8 mouse cellular contexts compared by ENCODE assay signal in the genomic region with DNA sequence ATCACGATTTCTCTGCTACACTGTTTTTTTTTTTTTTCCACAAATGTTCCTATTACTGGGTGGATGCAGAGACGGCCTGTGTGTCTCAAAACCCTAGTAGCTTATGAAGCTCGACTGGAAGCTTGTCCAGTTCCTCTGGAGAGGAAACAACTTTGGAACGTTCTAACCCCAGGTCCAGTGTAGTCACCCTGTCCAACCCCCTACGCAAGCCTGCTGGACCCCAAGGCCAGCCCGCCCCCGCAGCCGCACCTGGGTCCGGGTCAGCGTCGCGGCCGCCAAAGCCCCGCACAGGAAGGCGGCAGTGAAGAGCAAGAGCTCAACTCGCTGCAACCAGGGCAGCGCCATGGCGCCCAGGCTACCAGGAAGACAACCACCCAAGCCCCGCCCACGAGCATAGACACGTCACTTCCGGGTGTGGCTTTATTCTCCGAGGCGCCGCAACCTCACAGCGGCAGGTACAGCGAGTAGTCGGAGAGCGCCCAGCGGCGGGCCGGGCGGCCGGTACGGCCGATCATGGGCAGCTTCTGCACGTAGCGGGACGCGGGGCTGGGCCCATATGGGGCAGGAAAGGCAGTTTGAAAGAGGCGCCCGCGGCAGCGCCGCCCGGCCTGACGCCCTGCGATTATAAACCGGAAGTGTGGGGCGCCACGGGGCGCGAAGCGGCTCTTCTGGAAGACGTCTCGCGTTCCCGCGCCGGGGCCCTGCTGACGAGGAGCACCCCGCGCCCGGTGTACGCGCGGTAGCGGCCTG. TPM values are rescaled to one million over a fixed set of nuclear protein-coding genes. Genes with fewer than 3 reads are reported as not detected.
A peak's percentile ranks its signal among the peaks of the same experiment; 100 is the strongest.
DNase-seq lines count a peak whose midpoint lies in the region; ATAC-seq and TF ChIP-seq lines count a peak whose summit lies in the region.

A gene (minus strand): TSS at position 382 of the 750 bp plus-strand sequence.

- peak in 1 of 2 experiments; percentile 25; a peak in 1 of 4 replicates for TF ChIP-seq EP300 in MEL (IDR thresholded peaks at IDR 0.05; ENCODE audit: low read depth in 1 of 2, low read length in 2 of 2)
- TF ChIP-seq EP300 in lung, postnatal 0 days (IDR thresholded peaks at IDR 0.05) = no peak

- DNase-seq in MEL (ENCODE audit: low read depth, low spot score) = peak; percentile 96
- peak; percentile 96 to 98 for DNase-seq in cerebellum, adult 2 months
- DNase-seq in forelimb bud, embryonic 11.5 days (ENCODE audit: low read depth, low spot score) = peak; percentile 94
- DNase-seq in layer of hippocampus, adult 9-11 months = peak; percentile 96
- DNase-seq in lung, postnatal 0 days (ENCODE audit: low spot score) = peak; percentile 96
- peak; percentile 97 for DNase-seq in ovary, postnatal 14 days (ENCODE audit: low spot score)
- peak; percentile 98 for DNase-seq in thymus, postnatal 14 days

- peaks cover 10 to 19% of the 10 kb centered on the region in 2 experiments for H3K36me3 ChIP-seq in MEL (ENCODE audit: control insufficient read depth in 1 of 2, insufficient read depth in 2 of 2, low read length in 2 of 2)
- H3K36me3 ChIP-seq in lung, postnatal 0 days (ENCODE audit: insufficient read depth, low read length) = peaks cover 2% of the 10 kb centered on the region; the same call in 1 of the 2 replicates

- peaks cover 21% of the 10 kb centered on the region for H3K79me2 ChIP-seq in MEL (ENCODE audit: control insufficient read depth, insufficient read depth, low read length, poor library complexity)

- H3K27ac ChIP-seq in MEL (ENCODE audit: control insufficient read depth, low read depth, low read length) = peak within 1 kb of the TSS; percentile 95
- peak within 1 kb of the TSS; percentile 93 for H3K27ac ChIP-seq in cerebellum, adult 2 months (ENCODE audit: insufficient read depth, low read length)
- H3K27ac ChIP-seq in lung, postnatal 0 days (ENCODE audit: low read length) = peak within 1 kb of the TSS; percentile 97

- H3K4me1 ChIP-seq in MEL (ENCODE audit: control insufficient read depth in 1 of 2, insufficient read depth in 2 of 2, low read length in 2 of 2) = peaks cover 0 to 14% of the 10 kb centered on the region in 2 experiments; a peak in 2 of 4 replicates
- peaks cover 4% of the 10 kb centered on the region for H3K4me1 ChIP-seq in cerebellum, adult 2 months (ENCODE audit: control insufficient read depth, insufficient read depth, low read length)
- H3K4me1 ChIP-seq in lung, postnatal 0 days (ENCODE audit: insufficient read depth, low read depth, low read length) = peaks cover 20% of the 10 kb centered on the region; the same call in 1 of the 2 replicates

- WGBS in cerebellum, adult 2 months = under 1% methylated on average over 68 of the region's 68 CpGs
- WGBS in lung, postnatal 0 days = under 1% methylated on average over 58 of the region's 68 CpGs

- H3K9me3 ChIP-seq in MEL (replicated peaks; ENCODE audit: insufficient read depth, low read length) = no peaks in the 10 kb centered on the region
- no peaks in the 10 kb centered on the region for H3K9me3 ChIP-seq in lung, postnatal 0 days (ENCODE audit: low read length)

- ATAC-seq in hematopoietic stem cell, adult 5-6 weeks (replicated peaks in 1 of 2; ENCODE audit: insufficient read depth in 1 of 2, low FRiP score in 2 of 2, low TSS enrichment in 1 of 2, low read depth in 1 of 2, poor library complexity in 2 of 2, severe bottlenecking in 2 of 2) = peak; percentile 78 to 94
- ATAC-seq in lung, postnatal 0 days = peak; percentile 95

- TF ChIP-seq CTCF in MEL (IDR thresholded peaks at IDR 0.05 in 2 of 3, conservative IDR thresholded peaks at IDR 0.05 in 1 of 3; ENCODE audit: control insufficient read depth in 1 of 3, insufficient read depth in 1 of 3, low read depth in 2 of 3, low read length in 3 of 3, poor library complexity in 1 of 3, severe bottlenecking in 1 of 3) = peak in 1 of 3 experiments; percentile 17; a peak in 1 of 6 replicates
- no peak for TF ChIP-seq CTCF in cerebellum, adult 2 months (IDR thresholded peaks at IDR 0.05; ENCODE audit: borderline replicate concordance, insufficient read depth, low read depth, low read length)
- TF ChIP-seq CTCF in lung, postnatal 0 days (IDR thresholded peaks at IDR 0.05) = peak; percentile 45

- H3K9ac ChIP-seq in MEL (ENCODE audit: control insufficient read depth, low read depth, low read length, poor library complexity, severe bottlenecking) = peak within 1 kb of the TSS; percentile 99
- peak within 1 kb of the TSS; percentile 85 for H3K9ac ChIP-seq in lung, postnatal 0 days (replicated peaks; ENCODE audit: low read depth)

- no peaks in the 10 kb centered on the region for H3K27me3 ChIP-seq in MEL (ENCODE audit: control insufficient read depth in 1 of 2, insufficient read depth in 2 of 2, low read length in 2 of 2)
- no peaks in the 10 kb centered on the region for H3K27me3 ChIP-seq in cerebellum, adult 2 months (ENCODE audit: control insufficient read depth, insufficient read depth, low read length)
- no peaks in the 10 kb centered on the region for H3K27me3 ChIP-seq in lung, postnatal 0 days (replicated peaks; ENCODE audit: insufficient read depth, low read length)

- peak within 1 kb of the TSS; percentile 73 to 84 for H3K4me3 ChIP-seq in MEL (ENCODE audit: control insufficient read depth in 1 of 2, insufficient read depth in 1 of 2, low read depth in 2 of 2, low read length in 2 of 2)
- H3K4me3 ChIP-seq in cerebellum, adult 2 months (replicated peaks; ENCODE audit: insufficient read depth, low read depth, low read length) = peak within 1 kb of the TSS; percentile 94
- peak within 1 kb of the TSS; percentile 85 for H3K4me3 ChIP-seq in lung, postnatal 0 days (ENCODE audit: low read depth, low read length)

- H3K4me2 ChIP-seq in lung, postnatal 0 days (replicated peaks; ENCODE audit: low read depth, low read length) = peak within 1 kb of the TSS; percentile 96

- peak; percentile 93 to 98 for TF ChIP-seq POLR2A in MEL (IDR thresholded peaks at IDR 0.05; ENCODE audit: control insufficient read depth in 1 of 2, insufficient read depth in 1 of 2, low read depth in 1 of 2, low read length in 2 of 2, poor library complexity in 1 of 2)
- TF ChIP-seq POLR2A in cerebellum, adult 2 months (IDR thresholded peaks at IDR 0.05; ENCODE audit: borderline replicate concordance, insufficient read depth, low read length) = peak; percentile 95

- no peak for TF ChIP-seq RAD21 in MEL (IDR thresholded peaks at IDR 0.05; ENCODE audit: low read depth, low read length)

TF ChIP-seq in MEL, 35 proteins besides CTCF, POLR2A, EP300 and RAD21 (continues in another document):
- TF ChIP-seq MAZ (IDR thresholded peaks at IDR 0.05; ENCODE audit: low read depth, low read length) (no peak), NELFE (IDR thresholded peaks at IDR 0.05; ENCODE audit: low read depth, low read length) (peak; percentile 98), HCFC1 (IDR thresholded peaks at IDR 0.05; ENCODE audit: low read depth, low read length) (peak; percentile 84), MAFK (IDR thresholded peaks at IDR 0.05; ENCODE audit: borderline replicate concordance, low read depth, low read length) (no peak), MYB (IDR thresholded peaks at IDR 0.05; ENCODE audit: low read depth, low read length) (no peak), USF1 (IDR thresholded peaks at IDR 0.05; ENCODE audit: low read depth, low read length) (no peak), ZC3H11A (IDR thresholded peaks at IDR 0.05; ENCODE audit: low read depth, low read length) (no peak), GABPA (IDR thresholded peaks at IDR 0.05; ENCODE audit: low read depth, low read length) (no peak), POLR2AphosphoS5 (IDR thresholded peaks at IDR 0.05; ENCODE audit: borderline replicate concordance, low read depth, low read length) (no peak), TAL1 (IDR thresholded peaks at IDR 0.05; ENCODE audit: low read length) (peak; percentile 21; the same call in 1 of the 2 replicates), ZMIZ1 (IDR thresholded peaks at IDR 0.05; ENCODE audit: low read depth, low read length) (peak; percentile 95), JUND (IDR thresholded peaks at IDR 0.05; ENCODE audit: low read depth, low read length) (no peak), SMC3 (IDR thresholded peaks at IDR 0.05; ENCODE audit: low read depth, low read length) (no peak), ZNF384 (IDR thresholded peaks at IDR 0.05; ENCODE audit: low read depth, low read length) (no peak), MAX (IDR thresholded peaks at IDR 0.05; ENCODE audit: low read length) (peak; percentile 88), GATA1 (IDR thresholded peaks at IDR 0.05; ENCODE audit: low read depth, low read length) (no peak), NRF1 (IDR thresholded peaks at IDR 0.05; ENCODE audit: insufficient read depth, low read depth, low read length, poor library complexity, severe bottlenecking) (0 out of 2 replicates have a peak, but pooled peaks have one; percentile 3), SIN3A (IDR thresholded peaks at IDR 0.05; ENCODE audit: low read length) (peak; percentile 88), UBTF (IDR thresholded peaks at IDR 0.05; ENCODE audit: borderline replicate concordance, insufficient read depth, low read depth, low read length) (no peak), TBP (IDR thresholded peaks at IDR 0.05; ENCODE audit: low read depth, low read length) (peak; percentile 85; the same call in 1 of the 2 replicates), E2F4 (IDR thresholded peaks at IDR 0.05; ENCODE audit: borderline replicate concordance, low read depth, low read length) (peak; percentile 89; the same call in 1 of the 2 replicates), USF2 (IDR thresholded peaks at IDR 0.05; ENCODE audit: borderline replicate concordance in 1 of 2, insufficient read depth in 1 of 2, low read depth in 1 of 2, low read length in 2 of 2) (no peak), CHD1 (IDR thresholded peaks at IDR 0.05; ENCODE audit: low read depth, low read length) (no peak), POLR2AphosphoS2 (IDR thresholded peaks at IDR 0.05; ENCODE audit: low read length) (peak; percentile 99), ELF1 (IDR thresholded peaks at IDR 0.05; ENCODE audit: low read depth, low read length) (peak; percentile 94), MXI1 (IDR thresholded peaks at IDR 0.05; ENCODE audit: low read depth, low read length) (peak; percentile 83), MYC (IDR thresholded peaks at IDR 0.05; ENCODE audit: low read depth, low read length) (peak; percentile 80), CHD2 (IDR thresholded peaks at IDR 0.05; ENCODE audit: low read length) (no peak), TCF12 (IDR thresholded peaks at IDR 0.05; ENCODE audit: low read depth, low read length) (peak; percentile 55; the same call in 1 of the 2 replicates)

RNA-seq across cellular contexts. Expression of the gene that starts here (rescaled TPM):
- 49.2 and 60.0 TPM in 2 replicates for total RNA-seq in MEL (2012; rRNA removed)
- polyA plus RNA-seq in MEL (2012; ENCODE audit: insufficient read depth in 1 of 2, insufficient read length in 2 of 2, low read depth in 1 of 2, low replicate concordance in 2 of 2, missing spikeins in 1 of 2) = 100 to 1,000 TPM in 1 of 2 experiments, not detected in 1; 101 TPM
- polyA plus RNA-seq in cerebellum, adult 2 months (2012; rRNA removed) = 15.9 and 20.2 TPM in 2 replicates
- total RNA-seq in hematopoietic stem cell, adult 5-6 weeks (2017) = 35.0 and 65.5 TPM in 2 replicates
- 114 and 127 TPM in 2 replicates for polyA plus RNA-seq in lung, postnatal 0 days (2015; fragmentation: Nextera tagmentation; extraction: Ambion mirVana)

Comparison
In these comparisons a context has a peak if more than half of its experiments do, and no peak if none do; other contexts are left out.
1. Peak in every context shown above with its lines: DNase-seq, ATAC-seq, H3K4me3 ChIP-seq and H3K27ac ChIP-seq.